Mouse (Mus musculus): ENCODE results near the gene Bysl.

DNA sequence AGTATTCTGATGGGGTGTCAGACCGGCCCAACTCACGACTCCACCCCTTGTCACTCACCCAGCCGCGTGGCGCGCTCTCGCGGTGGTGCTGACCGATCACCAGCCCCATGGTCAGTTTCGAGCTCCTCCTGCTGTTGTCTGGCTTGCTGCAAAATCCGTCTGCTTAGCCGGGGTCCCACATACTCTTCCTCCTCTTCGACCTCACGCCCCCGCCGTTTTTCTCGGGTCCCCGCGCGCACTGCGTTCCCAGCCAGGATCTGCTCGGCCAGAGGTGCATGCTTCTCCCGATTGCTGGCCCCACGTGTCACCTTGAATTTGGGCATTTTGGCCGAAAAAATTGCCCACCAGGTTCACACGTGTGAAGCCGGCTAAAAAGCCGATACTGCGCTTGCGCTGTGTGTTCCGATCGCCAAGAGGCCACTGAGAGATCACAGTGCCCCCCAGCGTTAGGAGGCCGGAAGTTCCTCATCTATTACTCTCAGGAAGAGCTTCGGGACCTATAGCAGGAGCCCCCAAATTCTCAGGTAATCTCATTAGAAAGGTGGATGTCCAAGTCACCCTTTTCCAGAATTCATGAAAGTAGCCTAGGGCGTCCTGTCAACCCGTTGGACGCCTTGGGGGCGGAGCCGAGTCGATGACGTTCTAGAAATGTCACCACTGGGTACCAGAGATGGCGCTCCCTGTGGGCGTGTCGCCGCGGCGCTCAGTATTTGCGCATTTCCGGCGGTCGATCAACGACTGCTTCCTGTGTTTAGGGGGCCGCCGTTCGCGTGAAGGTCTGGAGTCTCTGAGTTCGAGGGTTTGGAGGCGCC is at the start of gene Bysl, which contains the start of the genes Med20 and Gm20517:
- TF ChIP-seq TAL1 (IDR thresholded peaks at IDR 0.05; ENCODE audit: low read length) (no peak), GATA1 (IDR thresholded peaks at IDR 0.05; ENCODE audit: low read length) (no peak)
